Mouse (Mus musculus): Measurements from ENCODE around the gene Sfi1. TPM values are rescaled to one million over a fixed set of nuclear protein-coding genes. Genes with fewer than 3 reads are reported as not detected.
"Not testable (repeated sequence)": the region's sequence is repeated elsewhere in the genome, so short reads cannot be mapped to it uniquely, and the experiment has no call there.

Gene Sfi1
- polyA plus RNA-seq, 1 experiment from 2014 or later = 17.2 TPM

DNA sequence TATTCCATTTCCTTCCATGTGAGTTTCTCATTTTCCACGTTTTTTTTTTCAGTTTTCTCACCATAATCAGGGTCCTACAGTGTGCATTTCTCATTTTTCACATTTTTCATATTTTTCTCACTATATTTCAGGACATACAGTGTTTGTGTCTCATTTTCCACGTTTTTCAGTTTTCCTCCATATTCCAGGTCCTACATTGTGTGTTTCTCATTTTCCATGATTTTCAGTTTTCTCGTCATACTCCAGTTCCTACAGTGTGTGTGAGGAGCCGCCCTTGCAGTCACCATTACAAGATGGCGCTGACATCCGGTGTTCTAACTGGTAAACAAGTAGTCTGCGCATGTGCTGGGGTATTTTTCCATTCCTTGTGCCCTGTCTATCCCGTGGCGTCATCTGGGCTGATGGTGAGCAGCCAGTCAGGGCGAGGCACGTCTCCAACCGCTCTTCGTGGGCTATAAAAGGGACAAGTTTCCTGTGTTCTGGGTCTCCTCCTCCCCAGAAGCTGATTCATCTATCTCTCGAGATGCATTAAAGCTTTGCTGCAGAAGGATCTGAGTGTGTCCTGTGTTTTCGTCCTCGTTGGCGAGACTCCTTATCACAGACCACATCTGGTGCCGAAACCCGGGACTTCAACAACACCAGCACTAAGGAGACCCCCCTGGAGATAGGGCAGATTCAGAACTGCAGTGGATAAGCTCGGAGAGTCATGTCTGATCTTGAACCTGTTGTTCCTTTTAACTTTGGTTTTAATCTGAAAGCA, 88.6 kb downstream of the Sfi1 start:
- WGBS = 84% methylated on average over 20 of the region's 20 CpGs
- not testable (repeated sequence) for H3K4me1 ChIP-seq; H3K27ac ChIP-seq; H3K4me2 ChIP-seq (replicated peaks); H3K27me3 ChIP-seq; H3K4me3 ChIP-seq; H3K36me3 ChIP-seq; ATAC-seq (ENCODE audit: low FRiP score); H3K9ac ChIP-seq
- peaks cover 45% of the 10 kb centered on the region for H3K9me3 ChIP-seq (replicated peaks)

DNA sequence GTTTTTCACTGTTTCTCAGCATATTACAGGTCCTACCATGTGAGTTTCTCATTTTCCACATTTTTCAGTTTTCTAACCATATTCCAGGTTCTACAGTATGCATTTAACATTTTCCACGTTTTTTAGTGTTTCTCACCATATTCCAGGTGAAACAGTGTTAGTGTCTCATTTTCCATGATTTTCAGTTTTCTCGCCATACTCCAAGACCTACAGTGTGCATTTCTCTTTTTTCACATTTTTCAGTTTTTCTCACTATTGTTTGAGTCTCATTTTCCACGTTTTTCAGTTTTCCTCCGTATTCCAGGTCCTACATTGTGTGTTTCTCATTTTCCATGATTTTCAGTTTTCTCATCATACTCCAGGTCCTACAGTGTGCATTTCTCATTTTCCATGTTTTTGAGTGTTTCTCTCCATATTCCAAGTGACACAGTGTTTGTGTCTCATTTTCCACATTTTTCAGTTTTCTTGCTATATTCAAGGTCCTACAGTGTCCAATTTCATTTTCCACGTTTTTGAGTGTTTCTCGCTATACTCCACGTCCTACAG, 89.6 kb downstream of the Sfi1 start:
- Histone ChIP-seq H3K9ac (no peak overlapping the region), H3K4me3 (no peak overlapping the region), H3K27me3 (no peaks in the 10 kb centered on the region), H3K4me1 (no peaks in the 10 kb centered on the region), H3K4me2 (replicated peaks) (no peak overlapping the region), H3K9me3 (replicated peaks) (peaks cover 45% of the 10 kb centered on the region), H3K36me3 (no peaks in the 10 kb centered on the region), H3K27ac (no peak overlapping the region)
- no peak for ATAC-seq (ENCODE audit: low FRiP score)
- 64% methylated on average over 7 of the region's 7 CpGs for WGBS

DNA sequence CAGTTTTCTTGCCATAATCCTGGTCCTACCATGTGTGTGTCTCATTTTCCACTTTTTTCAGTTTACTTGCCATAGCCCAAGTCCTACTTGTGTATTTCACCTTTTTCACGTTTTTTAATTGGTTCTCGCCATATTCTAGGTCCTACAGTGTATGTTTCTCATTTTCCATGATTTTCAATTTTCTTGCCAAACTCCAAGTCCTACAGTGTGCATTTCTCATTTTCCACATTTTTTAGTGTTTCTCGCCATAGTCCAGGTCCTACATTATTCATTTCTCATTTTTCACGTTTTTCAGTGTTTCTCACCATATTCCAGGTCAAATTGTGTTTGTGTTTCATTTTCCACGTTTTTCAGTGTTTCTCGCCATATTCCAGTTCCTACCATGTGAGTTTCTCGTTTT, 90.6 kb downstream of the Sfi1 start:
- H3K4me2 ChIP-seq (replicated peaks); H3K27me3 ChIP-seq; H3K4me3 ChIP-seq; H3K27ac ChIP-seq; H3K36me3 ChIP-seq; H3K4me1 ChIP-seq; ATAC-seq (ENCODE audit: low FRiP score); H3K9ac ChIP-seq: not testable (repeated sequence)
- 71% methylated on average over 7 of the region's 7 CpGs for WGBS
- peaks cover 45% of the 10 kb centered on the region for H3K9me3 ChIP-seq (replicated peaks)

DNA sequence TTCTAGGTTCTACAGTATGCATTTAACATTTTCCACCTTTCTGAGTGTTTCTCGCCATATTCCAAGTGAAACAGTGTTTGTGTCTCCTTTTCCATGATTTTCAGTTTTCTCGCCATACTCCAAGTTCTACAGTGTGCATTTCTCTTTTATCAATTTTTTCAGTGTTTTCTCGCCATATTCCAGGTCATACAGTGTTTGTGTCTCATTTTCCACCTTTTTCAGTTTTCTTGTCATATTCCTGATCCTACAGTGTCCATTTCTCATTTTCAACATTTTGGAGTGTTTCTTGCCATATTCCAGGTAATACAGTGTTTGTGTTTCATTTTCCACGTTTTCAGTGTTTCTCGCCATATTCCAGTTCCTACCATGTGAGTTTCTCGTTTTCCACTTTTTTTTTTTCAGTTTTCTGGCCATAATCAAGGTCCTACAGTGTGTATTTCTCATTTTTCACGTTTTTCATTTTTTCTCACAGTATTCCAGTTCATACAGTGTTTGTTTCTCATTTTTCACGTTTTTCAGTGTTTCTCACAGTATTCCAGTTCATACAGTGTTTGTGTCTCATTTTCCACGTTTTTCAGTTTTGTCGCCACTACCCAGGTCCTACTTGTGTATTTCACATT, 91.3 kb downstream of the Sfi1 start:
- H3K4me3 ChIP-seq = no peak overlapping the region
- H3K4me2 ChIP-seq (replicated peaks) = no peak overlapping the region
- 68% methylated on average over 10 of the region's 10 CpGs for WGBS
- no peaks in the 10 kb centered on the region for H3K27me3 ChIP-seq
- H3K27ac ChIP-seq = no peak overlapping the region
- H3K36me3 ChIP-seq = no peaks in the 10 kb centered on the region
- H3K4me1 ChIP-seq = no peaks in the 10 kb centered on the region
- peaks cover 45% of the 10 kb centered on the region for H3K9me3 ChIP-seq (replicated peaks)
- peak; percentile 66; the same call in 1 of the 2 replicates for ATAC-seq (ENCODE audit: low FRiP score)
- no peak overlapping the region for H3K9ac ChIP-seq

DNA sequence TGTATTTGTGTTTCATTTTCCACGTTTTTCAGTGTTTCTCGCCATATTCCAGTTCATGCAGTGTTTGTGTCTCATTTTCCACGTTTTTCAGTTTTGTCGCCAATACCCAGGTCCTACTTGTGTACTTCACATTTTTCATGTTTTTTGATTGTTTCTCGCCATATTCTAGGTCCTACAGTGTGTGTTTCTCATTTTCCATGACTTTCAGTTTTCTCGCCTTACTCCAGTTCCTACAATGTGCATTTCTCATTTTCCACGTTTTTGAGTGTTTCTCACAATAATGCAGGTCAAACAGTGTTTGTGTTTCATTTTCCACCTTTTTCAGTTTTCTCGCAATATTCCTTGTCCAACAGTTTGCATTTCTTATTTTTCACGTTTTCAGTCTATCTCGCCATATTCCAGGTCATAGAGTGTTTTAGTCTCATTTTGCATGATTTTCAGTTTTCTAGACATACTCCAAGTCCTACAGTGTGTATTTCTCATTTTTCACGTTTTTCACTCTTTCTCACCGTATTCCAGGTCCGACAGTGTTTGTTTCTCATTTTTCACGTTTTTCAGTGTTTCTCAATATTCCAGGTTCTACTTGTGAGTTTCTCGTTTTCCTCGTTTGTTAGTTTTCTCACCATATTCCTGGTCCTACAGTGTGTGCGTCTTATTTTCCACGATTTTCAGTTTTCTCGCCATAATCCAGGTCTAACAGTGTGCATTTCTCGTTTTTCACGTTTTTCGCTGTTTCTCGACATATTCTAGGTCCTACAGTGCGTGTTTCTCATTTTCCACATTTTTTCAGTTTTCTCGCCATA, 92.0 kb downstream of the Sfi1 start:
- 0 out of 2 replicates have a peak, but pooled peaks have one; percentile 60 for ATAC-seq (ENCODE audit: low FRiP score)
- peaks cover 42% of the 10 kb centered on the region for H3K9me3 ChIP-seq (replicated peaks)
- 76% methylated on average over 25 of the region's 25 CpGs for WGBS

GRCm38 (mm10) chr11:3100066-3100645, 93.1 kb downstream of the Sfi1 start:
- WGBS = 74% methylated on average over 12 of the region's 12 CpGs
- not testable (repeated sequence) for H3K36me3 ChIP-seq; H3K4me2 ChIP-seq (replicated peaks); H3K9ac ChIP-seq; H3K27ac ChIP-seq; H3K4me3 ChIP-seq; H3K27me3 ChIP-seq; H3K4me1 ChIP-seq
- H3K9me3 ChIP-seq (replicated peaks) = peaks cover 33% of the 10 kb centered on the region
- peak; percentile 72 for ATAC-seq (ENCODE audit: low FRiP score)

More for the DNA sequence above, 92.0 kb downstream of the Sfi1 start:
- Histone ChIP-seq H3K27ac (no peak overlapping the region), H3K4me2 (replicated peaks) (no peak overlapping the region), H3K27me3 (no peaks in the 10 kb centered on the region), H3K4me3 (no peak overlapping the region), H3K36me3 (no peaks in the 10 kb centered on the region), H3K9ac (no peak overlapping the region), H3K4me1 (no peaks in the 10 kb centered on the region)

Other genes starting within 250 kb of the Sfi1 start
- 58.8 and 64.6 TPM in 2 replicates for gene Eif4enif1, start 8.9 kb upstream of the Sfi1 start, polyA plus RNA-seq (2016; fragmentation: Nextera tagmentation; extraction: Ambion mirVana)
- gene Drg1, start 73.0 kb upstream of the Sfi1 start, polyA plus RNA-seq (2016; fragmentation: Nextera tagmentation; extraction: Ambion mirVana) = 240 and 245 TPM in 2 replicates
- 115 and 119 TPM in 2 replicates for gene Patz1, start 95.4 kb upstream of the Sfi1 start, polyA plus RNA-seq (2016; fragmentation: Nextera tagmentation; extraction: Ambion mirVana)
- 19.9 and 22.0 TPM in 2 replicates for gene Pik3ip1, start 136.9 kb upstream of the Sfi1 start, polyA plus RNA-seq (2016; fragmentation: Nextera tagmentation; extraction: Ambion mirVana)
- 114 and 116 TPM in 2 replicates for gene Limk2, start 215.7 kb upstream of the Sfi1 start, polyA plus RNA-seq (2016; fragmentation: Nextera tagmentation; extraction: Ambion mirVana)

Measured in hindbrain, embryonic 12.5 days (tissue).